Mouse (Mus musculus): Measurements from ENCODE around the gene Sox13. TPM values are rescaled to one million over a fixed set of nuclear protein-coding genes. Genes with fewer than 3 reads are reported as not detected.

Gene Sox13
- polyA plus RNA-seq, 1 experiment from 2014 or later, result 6.7 TPM

GRCm38 (mm10) chr1:133355912-133356311 is 68.3 kb downstream of the Sox13 start:
- Histone ChIP-seq H3K27ac (ENCODE audit: low read length) (no peak overlapping the region), H3K4me3 (ENCODE audit: low read length) (no peak overlapping the region), H3K36me3 (ENCODE audit: control insufficient read depth, insufficient read depth, low read length) (no peaks in the 10 kb centered on the region), H3K27me3 (ENCODE audit: control insufficient read depth, insufficient read depth, low read depth, low read length) (no peaks in the 10 kb centered on the region; the same call in 1 of the 2 replicates), H3K9ac (ENCODE audit: low read length) (no peak overlapping the region), H3K4me2 (ENCODE audit: low read depth, low read length) (no peak overlapping the region), H3K4me1 (replicated peaks; ENCODE audit: control insufficient read depth, insufficient read depth, low read length) (peaks cover 3% of the 10 kb centered on the region; the same call in 1 of the 2 replicates), H3K9me3 (ENCODE audit: control insufficient read depth, low read length) (no peaks in the 10 kb centered on the region)
- WGBS, result 32% methylated on average over 15 of the region's 15 CpGs
- ATAC-seq (ENCODE audit: low read depth), result no peak; the same call in 1 of the 2 replicates

- WGBS, result 36% methylated on average over 5 of the region's 5 CpGs
- peak; percentile 74 for ATAC-seq (ENCODE audit: low read depth)
- no peaks in the 10 kb centered on the region; the same call in 1 of the 2 replicates for H3K27me3 ChIP-seq (ENCODE audit: control insufficient read depth, insufficient read depth, low read depth, low read length)
- no peak overlapping the region for H3K27ac ChIP-seq (ENCODE audit: low read length)
- H3K4me1 ChIP-seq (replicated peaks; ENCODE audit: control insufficient read depth, insufficient read depth, low read length), result peaks cover 3% of the 10 kb centered on the region; the same call in 1 of the 2 replicates
- no peak overlapping the region for H3K9ac ChIP-seq (ENCODE audit: low read length)
- no peak overlapping the region for H3K4me3 ChIP-seq (ENCODE audit: low read length)
- H3K4me2 ChIP-seq (ENCODE audit: low read depth, low read length), result no peak overlapping the region
- H3K36me3 ChIP-seq (ENCODE audit: control insufficient read depth, insufficient read depth, low read length), result no peaks in the 10 kb centered on the region
- H3K9me3 ChIP-seq (ENCODE audit: control insufficient read depth, low read length), result no peaks in the 10 kb centered on the region
Measured at GRCm38 (mm10) chr1:133355469-133355868, 68.7 kb downstream of the Sox13 start.

GRCm38 (mm10) chr1:133353371-133353809 is 70.8 kb downstream of the Sox13 start:
- Histone ChIP-seq H3K27me3 (ENCODE audit: control insufficient read depth, insufficient read depth, low read depth, low read length) (no peaks in the 10 kb centered on the region; the same call in 1 of the 2 replicates), H3K9ac (ENCODE audit: low read length) (no peak overlapping the region)
- 33% methylated on average over 12 of the region's 12 CpGs for WGBS

GRCm38 (mm10) chr1:133351762-133352161 is 72.4 kb downstream of the Sox13 start:
- ATAC-seq (ENCODE audit: low read depth), result no peak
- Histone ChIP-seq H3K36me3 (ENCODE audit: control insufficient read depth, insufficient read depth, low read length) (no peaks in the 10 kb centered on the region), H3K4me1 (replicated peaks; ENCODE audit: control insufficient read depth, insufficient read depth, low read length) (peaks cover 3% of the 10 kb centered on the region; the same call in 1 of the 2 replicates), H3K4me3 (ENCODE audit: low read length) (no peak overlapping the region), H3K27me3 (ENCODE audit: control insufficient read depth, insufficient read depth, low read depth, low read length) (no peaks in the 10 kb centered on the region; the same call in 1 of the 2 replicates), H3K4me2 (ENCODE audit: low read depth, low read length) (no peak overlapping the region), H3K27ac (ENCODE audit: low read length) (no peak overlapping the region), H3K9me3 (ENCODE audit: control insufficient read depth, low read length) (no peaks in the 10 kb centered on the region), H3K9ac (ENCODE audit: low read length) (no peak overlapping the region)
- 43% methylated on average over 9 of the region's 9 CpGs for WGBS

More at GRCm38 (mm10) chr1:133353371-133353809, 70.8 kb downstream of the Sox13 start:
- Histone ChIP-seq H3K9me3 (ENCODE audit: control insufficient read depth, low read length) (no peaks in the 10 kb centered on the region), H3K4me1 (replicated peaks; ENCODE audit: control insufficient read depth, insufficient read depth, low read length) (peaks cover 3% of the 10 kb centered on the region; the same call in 1 of the 2 replicates), H3K36me3 (ENCODE audit: control insufficient read depth, insufficient read depth, low read length) (no peaks in the 10 kb centered on the region), H3K4me2 (ENCODE audit: low read depth, low read length) (no peak overlapping the region), H3K4me3 (ENCODE audit: low read length) (no peak overlapping the region), H3K27ac (ENCODE audit: low read length) (no peak overlapping the region)
- ATAC-seq (ENCODE audit: low read depth), result peak; percentile 29; the same call in 1 of the 2 replicates

- no peak within 1 kb of the TSS for H3K4me3 ChIP-seq (ENCODE audit: low read length)
- no peak for ATAC-seq (ENCODE audit: low read depth)
- 95% methylated on average over 1 of the region's 1 CpGs for WGBS
Measured at GRCm38 (mm10) chr1:133350210-133350609, 74.0 kb downstream of the Sox13 start, which contains the start of gene Ren1. Gene Ren1 (plus strand): TSS chr1:133350510.

GRCm38 (mm10) chr1:133347693-133348520 is 76.3 kb downstream of the Sox13 start:
- Histone ChIP-seq H3K9me3 (ENCODE audit: control insufficient read depth, low read length) (no peaks in the 10 kb centered on the region), H3K4me1 (replicated peaks; ENCODE audit: control insufficient read depth, insufficient read depth, low read length) (no peaks in the 10 kb centered on the region), H3K4me3 (ENCODE audit: low read length) (no peak overlapping the region), H3K4me2 (ENCODE audit: low read depth, low read length) (no peak overlapping the region), H3K9ac (ENCODE audit: low read length) (no peak overlapping the region), H3K36me3 (ENCODE audit: control insufficient read depth, insufficient read depth, low read length) (no peaks in the 10 kb centered on the region), H3K27me3 (ENCODE audit: control insufficient read depth, insufficient read depth, low read depth, low read length) (no peaks in the 10 kb centered on the region), H3K27ac (ENCODE audit: low read length) (no peak overlapping the region)
- no peak for ATAC-seq (ENCODE audit: low read depth)
- 53% methylated on average over 11 of the region's 11 CpGs for WGBS

More at GRCm38 (mm10) chr1:133350210-133350609, 74.0 kb downstream of the Sox13 start, which contains the start of gene Ren1:
- no peak within 1 kb of the TSS for H3K27ac ChIP-seq (ENCODE audit: low read length)
- H3K36me3 ChIP-seq (ENCODE audit: control insufficient read depth, insufficient read depth, low read length), result no peaks in the 10 kb centered on the region
- no peak within 1 kb of the TSS for H3K9ac ChIP-seq (ENCODE audit: low read length)
- H3K4me2 ChIP-seq (ENCODE audit: low read depth, low read length), result no peak within 1 kb of the TSS
- H3K27me3 ChIP-seq (ENCODE audit: control insufficient read depth, insufficient read depth, low read depth, low read length), result no peaks in the 10 kb centered on the region
- no peaks in the 10 kb centered on the region for H3K4me1 ChIP-seq (replicated peaks; ENCODE audit: control insufficient read depth, insufficient read depth, low read length)
- H3K9me3 ChIP-seq (ENCODE audit: control insufficient read depth, low read length), result no peaks in the 10 kb centered on the region

- H3K9me3 ChIP-seq (ENCODE audit: control insufficient read depth, low read length), result no peaks in the 10 kb centered on the region
- WGBS, result 75% methylated on average over 3 of the region's 3 CpGs
- H3K9ac ChIP-seq (ENCODE audit: low read length), result no peak overlapping the region
- H3K36me3 ChIP-seq (ENCODE audit: control insufficient read depth, insufficient read depth, low read length), result no peaks in the 10 kb centered on the region
- no peak overlapping the region for H3K4me3 ChIP-seq (ENCODE audit: low read length)
- no peaks in the 10 kb centered on the region for H3K4me1 ChIP-seq (replicated peaks; ENCODE audit: control insufficient read depth, insufficient read depth, low read length)
- no peaks in the 10 kb centered on the region for H3K27me3 ChIP-seq (ENCODE audit: control insufficient read depth, insufficient read depth, low read depth, low read length)
- ATAC-seq (ENCODE audit: low read depth), result no peak
- H3K4me2 ChIP-seq (ENCODE audit: low read depth, low read length), result no peak overlapping the region
- no peak overlapping the region for H3K27ac ChIP-seq (ENCODE audit: low read length)
Measured at GRCm38 (mm10) chr1:133347226-133347625, 77.0 kb downstream of the Sox13 start.

- Histone ChIP-seq H3K4me3 (ENCODE audit: low read length) (no peak overlapping the region), H3K9ac (ENCODE audit: low read length) (no peak overlapping the region), H3K36me3 (ENCODE audit: control insufficient read depth, insufficient read depth, low read length) (no peaks in the 10 kb centered on the region), H3K9me3 (ENCODE audit: control insufficient read depth, low read length) (no peaks in the 10 kb centered on the region), H3K27me3 (ENCODE audit: control insufficient read depth, insufficient read depth, low read depth, low read length) (no peaks in the 10 kb centered on the region), H3K4me2 (ENCODE audit: low read depth, low read length) (no peak overlapping the region), H3K27ac (ENCODE audit: low read length) (no peak overlapping the region), H3K4me1 (replicated peaks; ENCODE audit: control insufficient read depth, insufficient read depth, low read length) (no peaks in the 10 kb centered on the region)
- WGBS, result 69% methylated on average over 9 of the region's 9 CpGs
- no peak for ATAC-seq (ENCODE audit: low read depth)
Measured at GRCm38 (mm10) chr1:133346531-133346930, 77.6 kb downstream of the Sox13 start.

GRCm38 (mm10) chr1:133344357-133344756 is 79.8 kb downstream of the Sox13 start:
- no peaks in the 10 kb centered on the region for H3K36me3 ChIP-seq (ENCODE audit: control insufficient read depth, insufficient read depth, low read length)
- ATAC-seq (ENCODE audit: low read depth), result no peak
- 89% methylated on average over 2 of the region's 2 CpGs for WGBS

More at GRCm38 (mm10) chr1:133344357-133344756, 79.8 kb downstream of the Sox13 start:
- Histone ChIP-seq H3K4me1 (replicated peaks; ENCODE audit: control insufficient read depth, insufficient read depth, low read length) (no peaks in the 10 kb centered on the region), H3K9ac (ENCODE audit: low read length) (no peak overlapping the region), H3K27ac (ENCODE audit: low read length) (no peak overlapping the region), H3K9me3 (ENCODE audit: control insufficient read depth, low read length) (no peaks in the 10 kb centered on the region), H3K4me3 (ENCODE audit: low read length) (no peak overlapping the region), H3K27me3 (ENCODE audit: control insufficient read depth, insufficient read depth, low read depth, low read length) (no peaks in the 10 kb centered on the region), H3K4me2 (ENCODE audit: low read depth, low read length) (no peak overlapping the region)
